ENCODE assay signal across 20 mouse cellular contexts in the genomic region with DNA sequence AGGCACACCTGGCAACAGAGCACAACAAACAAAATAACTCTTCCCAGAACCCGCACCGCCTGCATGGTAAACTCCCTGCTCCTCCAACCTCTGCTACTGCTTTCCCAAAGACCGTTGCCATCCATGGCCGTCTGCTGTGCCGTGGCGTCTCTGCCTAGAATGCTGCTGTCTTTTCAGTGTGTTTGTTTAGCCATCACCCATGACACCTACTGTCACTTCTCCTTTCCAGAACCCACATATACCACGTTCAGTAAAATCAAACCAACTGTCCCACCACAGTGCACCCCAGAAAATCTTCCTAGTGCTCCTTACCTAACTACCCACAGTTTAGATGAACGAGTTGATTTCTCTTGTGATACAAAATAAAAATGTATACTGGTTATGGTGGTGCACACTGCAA. TPM values are rescaled to one million over a fixed set of nuclear protein-coding genes. Genes with fewer than 3 reads are reported as not detected.
DNase-seq lines count a peak whose midpoint lies in the region; TF ChIP-seq lines count a peak whose summit lies in the region.
"Had no signal": no experiment of that assay in that cellular context is flagged by ENCODE, and none has a peak within 500 bp of the region (broad histone marks: within the 10 kb centered on the region; RNA-seq: fewer than 3 reads in every experiment).

No protein-coding gene starts in this region.

- no peak overlapping the region for H3K27ac ChIP-seq in MEL (ENCODE audit: control insufficient read depth, low read depth, low read length)
- H3K27ac ChIP-seq in olfactory bulb, adult 2 months (ENCODE audit: insufficient read depth, low read depth, low read length), result peak overlapping the region; percentile 43
- H3K27ac ChIP-seq in thymus, adult 2 months (ENCODE audit: control insufficient read depth, insufficient read depth, low read length), result no peak overlapping the region
- H3K27ac ChIP-seq: embryonic facial prominence, embryonic 10.5 days; forebrain, embryonic 13.5 days; heart, embryonic 10.5 days; hindbrain, embryonic 10.5 days; hindbrain, embryonic 15.5 days had no signal

- H3K36me3 ChIP-seq in MEL (ENCODE audit: control insufficient read depth in 1 of 2, insufficient read depth in 2 of 2, low read length in 2 of 2), result peaks cover 46 to 51% of the 10 kb centered on the region in 2 experiments
- peaks cover 73% of the 10 kb centered on the region for H3K36me3 ChIP-seq in megakaryocyte, embryonic 14.5 days (replicated peaks; ENCODE audit: low read length)
- H3K36me3 ChIP-seq in thymus, adult 2 months (ENCODE audit: control insufficient read depth, insufficient read depth, low read length), result 0 out of 2 replicates have a peak, but pooled peaks cover 3% of the 10 kb centered on the region

- peaks cover 16 to 33% of the 10 kb centered on the region in 2 experiments for H3K4me1 ChIP-seq in MEL (ENCODE audit: control insufficient read depth in 1 of 2, insufficient read depth in 2 of 2, low read length in 2 of 2)
- peaks cover 83% of the 10 kb centered on the region for H3K4me1 ChIP-seq in megakaryocyte, embryonic 14.5 days
- peaks cover 32% of the 10 kb centered on the region for H3K4me1 ChIP-seq in olfactory bulb, adult 2 months (ENCODE audit: control insufficient read depth, insufficient read depth, low read length)
- H3K4me1 ChIP-seq in thymus, adult 2 months (replicated peaks; ENCODE audit: control insufficient read depth, insufficient read depth, low read length), result peaks cover 40% of the 10 kb centered on the region

- DNase-seq in lung, postnatal 36 days, result peak; percentile 44
- no peak for DNase-seq in lung, postnatal 14 days
- peak; percentile 67 for DNase-seq in MEL (ENCODE audit: low read depth, low spot score)
- no peak for DNase-seq in embryo, embryonic 10.5 days (ENCODE audit: low spot score)
- DNase-seq in thymus, adult 2 months, result no peak
- no peak for DNase-seq in retina, embryonic 14.5 days (ENCODE audit: low spot score)
- DNase-seq: adrenal gland, postnatal 10 days; cerebellum, adult 11 months; cerebellum, adult 8-10 months; cerebellum, postnatal 14 days; gastrocnemius, postnatal 36 days; heart, adult 18-20 months had no signal

- H3K9ac ChIP-seq in MEL (ENCODE audit: control insufficient read depth, low read depth, low read length, poor library complexity, severe bottlenecking), result no peak overlapping the region
- H3K9ac ChIP-seq: forebrain, embryonic 13.5 days; hindbrain, embryonic 15.5 days had no signal

- no peak overlapping the region for H3K4me3 ChIP-seq in MEL (ENCODE audit: control insufficient read depth in 1 of 2, insufficient read depth in 1 of 2, low read depth in 2 of 2, low read length in 2 of 2)
- peak overlapping the region; percentile 66 for H3K4me3 ChIP-seq in megakaryocyte, embryonic 14.5 days (replicated peaks)
- no peak overlapping the region for H3K4me3 ChIP-seq in olfactory bulb, adult 2 months (ENCODE audit: insufficient read depth, low read depth, low read length)
- H3K4me3 ChIP-seq in thymus, adult 2 months (ENCODE audit: control insufficient read depth, insufficient read depth, low read length), result no peak overlapping the region
- H3K4me3 ChIP-seq: embryonic facial prominence, embryonic 10.5 days; forebrain, embryonic 13.5 days; heart, embryonic 10.5 days; hindbrain, embryonic 10.5 days; hindbrain, embryonic 15.5 days had no signal

- WGBS in olfactory bulb, adult 2 months, result 84% methylated on average over 8 of the region's 8 CpGs
- WGBS in thymus, adult 2 months, result 44% methylated on average over 8 of the region's 8 CpGs

- no peaks in the 10 kb centered on the region for H3K9me3 ChIP-seq in MEL (replicated peaks; ENCODE audit: insufficient read depth, low read length)
- no peaks in the 10 kb centered on the region for H3K9me3 ChIP-seq in megakaryocyte, embryonic 14.5 days
- H3K9me3 ChIP-seq: embryonic facial prominence, embryonic 10.5 days; forebrain, embryonic 13.5 days; G1E; heart, embryonic 10.5 days; hindbrain, embryonic 10.5 days; hindbrain, embryonic 15.5 days had no signal

- no peak for TF ChIP-seq CTCF in MEL (IDR thresholded peaks at IDR 0.05 in 2 of 3, conservative IDR thresholded peaks at IDR 0.05 in 1 of 3; ENCODE audit: control insufficient read depth in 1 of 3, insufficient read depth in 1 of 3, low read depth in 2 of 3, low read length in 3 of 3, poor library complexity in 1 of 3, severe bottlenecking in 1 of 3)
- no peak for TF ChIP-seq CTCF in olfactory bulb, adult 2 months (IDR thresholded peaks at IDR 0.05; ENCODE audit: insufficient read depth, low read depth, low read length)
- no peak for TF ChIP-seq CTCF in thymus, adult 2 months (IDR thresholded peaks at IDR 0.05; ENCODE audit: borderline replicate concordance, control insufficient read depth, extremely low read depth, insufficient read depth, low read length, poor library complexity)

- no peak for TF ChIP-seq RAD21 in MEL (IDR thresholded peaks at IDR 0.05; ENCODE audit: low read depth, low read length)

- no peaks in the 10 kb centered on the region for H3K27me3 ChIP-seq in MEL (ENCODE audit: control insufficient read depth in 1 of 2, insufficient read depth in 2 of 2, low read length in 2 of 2)
- H3K27me3 ChIP-seq in megakaryocyte, embryonic 14.5 days (replicated peaks), result no peaks in the 10 kb centered on the region
- H3K27me3 ChIP-seq in thymus, adult 2 months (ENCODE audit: control insufficient read depth, insufficient read depth, low read length), result no peaks in the 10 kb centered on the region
- H3K27me3 ChIP-seq: forebrain, embryonic 13.5 days; hindbrain, embryonic 15.5 days had no signal

- H3K79me2 ChIP-seq in MEL (ENCODE audit: control insufficient read depth, insufficient read depth, low read length, poor library complexity), result peaks cover 89% of the 10 kb centered on the region

- no peak for TF ChIP-seq EP300 in MEL (IDR thresholded peaks at IDR 0.05; ENCODE audit: low read depth in 1 of 2, low read length in 2 of 2)

- no peak for TF ChIP-seq POLR2A in MEL (IDR thresholded peaks at IDR 0.05; ENCODE audit: control insufficient read depth in 1 of 2, insufficient read depth in 1 of 2, low read depth in 1 of 2, low read length in 2 of 2, poor library complexity in 1 of 2)
- no peak for TF ChIP-seq POLR2A in olfactory bulb, adult 2 months (IDR thresholded peaks at IDR 0.05; ENCODE audit: insufficient read depth, low read depth, low read length)
- TF ChIP-seq POLR2A in thymus, adult 2 months (IDR thresholded peaks at IDR 0.05; ENCODE audit: control insufficient read depth, extremely low read depth, insufficient read depth, low read length, poor library complexity), result no peak

TF ChIP-seq in MEL, 35 proteins besides CTCF, POLR2A, EP300 and RAD21:
- TF ChIP-seq NELFE (IDR thresholded peaks at IDR 0.05; ENCODE audit: low read depth, low read length) (no peak), E2F4 (IDR thresholded peaks at IDR 0.05; ENCODE audit: borderline replicate concordance, low read depth, low read length) (no peak)
TF ChIP-seq in MEL: peak in this region for 0.

RNA-seq across cellular contexts. Expression of a gene that starts 31.7 kb away (rescaled TPM):
- 75.3 and 93.2 TPM in 2 replicates for total RNA-seq in MEL (2012; rRNA removed)
- polyA plus RNA-seq in MEL (2012; ENCODE audit: insufficient read depth in 1 of 2, insufficient read length in 2 of 2, low read depth in 1 of 2, low replicate concordance in 2 of 2, missing spikeins in 1 of 2), result 100 to 1,000 TPM in 1 of 2 experiments, not detected in 1; 261 TPM
- polyA plus RNA-seq in megakaryocyte, embryonic 14.5 days (2012; ENCODE audit: insufficient read depth, low replicate concordance), result 30.1 and 77.5 TPM in 2 replicates
- polyA plus RNA-seq in olfactory bulb, adult 2 months (2012; ENCODE audit: insufficient read depth, insufficient read length, low replicate concordance, missing spikeins), result 264 TPM in 1 of 2 replicates, not detected in the other
- 81.7 and 82.8 TPM in 2 replicates for polyA plus RNA-seq in thymus, adult 2 months (2012; rRNA removed)

RNA-seq across cellular contexts. Expression of a gene that starts 48.6 kb away (rescaled TPM):
- total RNA-seq in MEL (2012; rRNA removed), result 30.0 and 35.3 TPM in 2 replicates
- polyA plus RNA-seq in MEL (2012; ENCODE audit: insufficient read depth in 1 of 2, insufficient read length in 2 of 2, low read depth in 1 of 2, low replicate concordance in 2 of 2, missing spikeins in 1 of 2), result 10 to 100 TPM in 1 of 2 experiments, not detected in 1; 43.1 TPM
- polyA plus RNA-seq in megakaryocyte, embryonic 14.5 days (2012; ENCODE audit: insufficient read depth, low replicate concordance), result 10.5 and 20.5 TPM in 2 replicates
- not detected in 2 replicates for polyA plus RNA-seq in olfactory bulb, adult 2 months (2012; ENCODE audit: insufficient read depth, insufficient read length, low replicate concordance, missing spikeins)
- 98.5 and 98.6 TPM in 2 replicates for polyA plus RNA-seq in thymus, adult 2 months (2012; rRNA removed)

Comparison
In these comparisons a context has a peak if more than half of its experiments do, and no peak if none do; other contexts are left out.
1. DNase-seq: peak in lung, postnatal 36 days (single experiment) and MEL (single experiment); none in lung, postnatal 14 days (single experiment), embryo, embryonic 10.5 days (single experiment), thymus, adult 2 months (single experiment) and retina, embryonic 14.5 days (single experiment).